Mouse (Mus musculus) midbrain, embryonic 15.5 days (tissue): ENCODE results near the gene Mertk. TPM values are rescaled to one million over a fixed set of nuclear protein-coding genes. Genes with fewer than 3 reads are reported as not detected.

Experiments
- ATAC-seq: fragments of 200-750 bp; cut with Nextera tagmentation; replicated peaks from 2 replicates; pipeline ENCODE4 v1.8.0; 2017; ENCODE audit warnings: moderate TSS enrichment
- H3K27ac ChIP-seq: fragments of 300-500 bp; sonication (generic); 2 replicates; pipeline ENCODE4 v1.5.1; 2015; ENCODE audit warnings: mild to moderate bottlenecking, inconsistent platforms
- H3K27me3 ChIP-seq: fragments of 300-500 bp; sonication (generic); replicated peaks from 2 replicates; pipeline ENCODE4 v1.6.1; 2015; ENCODE audit warnings: inconsistent platforms
- H3K36me3 ChIP-seq: fragments of 300-500 bp; sonication (generic); replicated peaks from 2 replicates; pipeline ENCODE4 v1.6.1; 2015; ENCODE audit warnings: inconsistent platforms
- H3K4me1 ChIP-seq: fragments of 300-500 bp; sonication (generic); 2 replicates; pipeline ENCODE4 v1.6.1; 2015; ENCODE audit warnings: inconsistent platforms
- H3K4me2 ChIP-seq: fragments of 300-500 bp; sonication (generic); 2 replicates; pipeline ENCODE4 v1.6.1; 2015; ENCODE audit warnings: inconsistent platforms, mild to moderate bottlenecking, moderate library complexity
- H3K4me3 ChIP-seq: fragments of 300-500 bp; sonication (generic); 2 replicates; pipeline ENCODE4 v1.5.1; 2015; ENCODE audit warnings: mild to moderate bottlenecking, inconsistent platforms
- H3K9ac ChIP-seq: fragments of 300-500 bp; sonication (generic); 2 replicates; pipeline ENCODE4 v1.6.1; 2015; ENCODE audit warnings: mild to moderate bottlenecking, inconsistent platforms
- H3K9me3 ChIP-seq: fragments of 300-500 bp; sonication (generic); 2 replicates; pipeline ENCODE4 v1.6.1; 2016; ENCODE audit warnings: inconsistent platforms
- WGBS: fragments of 180-500 bp; shearing (Covaris S2); methylation state at CpG from one replicate; pipeline ENCODE4 v1.1.7; 2015; ENCODE audit warnings: mixed read lengths; 5-methylcytosine and 5-hydroxymethylcytosine counted together
- polyA plus RNA-seq: library from polyadenylated mRNA; unstranded; fragments of >200 nt; fragmentation: Nextera tagmentation; extraction: Ambion mirVana; gene quantifications from 2 replicates; pipeline ENCODE4 v1.2.1, GENCODE M21; 2015

Mertk gene
- polyA plus RNA-seq, 1 experiment from 2014 or later: 1.5 TPM

GRCm38 (mm10) chr2:128783660-128784345, 85.0 kb downstream of the Mertk start:
- Histone ChIP-seq H3K4me1 (no peaks in the 10 kb centered on the region), H3K27ac (no peak overlapping the region), H3K4me2 (no peak overlapping the region), H3K36me3 (no peaks in the 10 kb centered on the region), H3K9me3 (no peaks in the 10 kb centered on the region), H3K27me3 (no peaks in the 10 kb centered on the region), H3K4me3 (no peak overlapping the region), H3K9ac (no peak overlapping the region)
- ATAC-seq: no peak
- WGBS: 87% methylated on average over 10 of the region's 10 CpGs

- ATAC-seq: no peak
- Histone ChIP-seq H3K9ac (no peak overlapping the region), H3K36me3 (no peaks in the 10 kb centered on the region), H3K4me2 (no peak overlapping the region), H3K4me3 (no peak overlapping the region), H3K4me1 (no peaks in the 10 kb centered on the region), H3K27me3 (no peaks in the 10 kb centered on the region), H3K9me3 (no peaks in the 10 kb centered on the region), H3K27ac (no peak overlapping the region)
- WGBS: 95% methylated on average over 7 of the region's 7 CpGs
These were observed 86.1 kb downstream of the Mertk start for GRCm38 (mm10) chr2:128784814-128785213.

GRCm38 (mm10) chr2:128786341-128786740, 87.6 kb downstream of the Mertk start:
- 17% methylated on average over 5 of the region's 5 CpGs for WGBS
- no peak overlapping the region for H3K27ac ChIP-seq
- no peaks in the 10 kb centered on the region for H3K9me3 ChIP-seq

GRCm38 (mm10) chr2:128786795-128787194, 88.0 kb downstream of the Mertk start:
- whole genome bisulfite sequencing: 68% methylated on average over 1 of the region's 1 CpGs
- no peaks in the 10 kb centered on the region for H3K36me3 ChIP-seq
- H3K9me3 ChIP-seq: no peaks in the 10 kb centered on the region
- H3K27me3 ChIP-seq: no peaks in the 10 kb centered on the region
- no peak overlapping the region for H3K27ac ChIP-seq
- H3K4me1 ChIP-seq: no peaks in the 10 kb centered on the region
- no peak for ATAC-seq
- no peak overlapping the region for H3K9ac ChIP-seq
- H3K4me3 ChIP-seq: no peak overlapping the region
- no peak overlapping the region for H3K4me2 ChIP-seq

More at GRCm38 (mm10) chr2:128786341-128786740, 87.6 kb downstream of the Mertk start:
- Histone ChIP-seq H3K36me3 (no peaks in the 10 kb centered on the region), H3K27me3 (no peaks in the 10 kb centered on the region), H3K4me3 (no peak overlapping the region), H3K4me1 (no peaks in the 10 kb centered on the region), H3K9ac (no peak overlapping the region), H3K4me2 (no peak overlapping the region)
- no peak for ATAC-seq

- H3K9ac ChIP-seq: no peak overlapping the region
These were observed 89.0 kb downstream of the Mertk start for GRCm38 (mm10) chr2:128787805-128788204.

GRCm38 (mm10) chr2:128790875-128791614, 92.3 kb downstream of the Mertk start:
- Histone ChIP-seq H3K27ac (no peak overlapping the region), H3K9me3 (no peaks in the 10 kb centered on the region)
- no peak for ATAC-seq

More at GRCm38 (mm10) chr2:128787805-128788204, 89.0 kb downstream of the Mertk start:
- Histone ChIP-seq H3K36me3 (no peaks in the 10 kb centered on the region), H3K4me1 (no peaks in the 10 kb centered on the region), H3K27ac (no peak overlapping the region), H3K9me3 (no peaks in the 10 kb centered on the region), H3K27me3 (no peaks in the 10 kb centered on the region), H3K4me3 (no peak overlapping the region), H3K4me2 (no peak overlapping the region)
- no peak for ATAC-seq
- 94% methylated on average over 3 of the region's 3 CpGs for WGBS

GRCm38 (mm10) chr2:128793958-128794357, 95.2 kb downstream of the Mertk start:
- no peak overlapping the region for H3K9ac ChIP-seq
- H3K36me3 ChIP-seq: no peaks in the 10 kb centered on the region
- H3K4me2 ChIP-seq: no peak overlapping the region
- H3K4me1 ChIP-seq: no peaks in the 10 kb centered on the region
- no peak overlapping the region for H3K27ac ChIP-seq
- ATAC-seq: no peak
- no peaks in the 10 kb centered on the region for H3K27me3 ChIP-seq
- WGBS: 82% methylated on average over 6 of the region's 6 CpGs
- no peaks in the 10 kb centered on the region for H3K9me3 ChIP-seq
- no peak overlapping the region for H3K4me3 ChIP-seq

More at GRCm38 (mm10) chr2:128790875-128791614, 92.3 kb downstream of the Mertk start:
- H3K4me3 ChIP-seq: no peak overlapping the region
- no peaks in the 10 kb centered on the region for H3K36me3 ChIP-seq
- H3K9ac ChIP-seq: no peak overlapping the region
- H3K27me3 ChIP-seq: no peaks in the 10 kb centered on the region
- no peak overlapping the region for H3K4me2 ChIP-seq
- 90% methylated on average over 11 of the region's 11 CpGs for WGBS
- H3K4me1 ChIP-seq: no peaks in the 10 kb centered on the region

- no peak for ATAC-seq
- 83% methylated on average over 6 of the region's 6 CpGs for whole genome bisulfite sequencing
- no peak overlapping the region for H3K9ac ChIP-seq
- no peaks in the 10 kb centered on the region for H3K36me3 ChIP-seq
- H3K4me3 ChIP-seq: no peak overlapping the region
- no peaks in the 10 kb centered on the region for H3K9me3 ChIP-seq
- no peaks in the 10 kb centered on the region for H3K4me1 ChIP-seq
- H3K27me3 ChIP-seq: no peaks in the 10 kb centered on the region
- no peak overlapping the region for H3K4me2 ChIP-seq
- no peak overlapping the region for H3K27ac ChIP-seq
These were observed 97.7 kb downstream of the Mertk start for GRCm38 (mm10) chr2:128796463-128796862.

- no peaks in the 10 kb centered on the region for H3K4me1 ChIP-seq
- 92% methylated on average over 4 of the region's 4 CpGs for WGBS
- H3K36me3 ChIP-seq: no peaks in the 10 kb centered on the region
- H3K9ac ChIP-seq: no peak overlapping the region
- H3K4me3 ChIP-seq: no peak overlapping the region
- no peak overlapping the region for H3K4me2 ChIP-seq
- no peak overlapping the region for H3K27ac ChIP-seq
- no peaks in the 10 kb centered on the region for H3K27me3 ChIP-seq
- H3K9me3 ChIP-seq: no peaks in the 10 kb centered on the region
- ATAC-seq: no peak
These were observed 104.7 kb downstream of the Mertk start for GRCm38 (mm10) chr2:128803441-128803840.

- no peaks in the 10 kb centered on the region for H3K4me1 ChIP-seq
- H3K4me2 ChIP-seq: no peak overlapping the region
- H3K9me3 ChIP-seq: no peaks in the 10 kb centered on the region
- no peak overlapping the region for H3K9ac ChIP-seq
- no peak overlapping the region for H3K4me3 ChIP-seq
- no peaks in the 10 kb centered on the region for H3K36me3 ChIP-seq
- ATAC-seq: no peak
- 80% methylated on average over 4 of the region's 4 CpGs for WGBS
- no peak overlapping the region for H3K27ac ChIP-seq
- H3K27me3 ChIP-seq: no peaks in the 10 kb centered on the region
These were observed 106.6 kb downstream of the Mertk start for GRCm38 (mm10) chr2:128805341-128805740.

GRCm38 (mm10) chr2:128806561-128806960, 107.8 kb downstream of the Mertk start:
- Histone ChIP-seq H3K4me2 (no peak overlapping the region), H3K4me3 (no peak overlapping the region), H3K9ac (no peak overlapping the region), H3K9me3 (no peaks in the 10 kb centered on the region), H3K36me3 (no peaks in the 10 kb centered on the region), H3K4me1 (no peaks in the 10 kb centered on the region), H3K27ac (no peak overlapping the region), H3K27me3 (no peaks in the 10 kb centered on the region)
- no peak for ATAC-seq
- 75% methylated on average over 8 of the region's 8 CpGs for WGBS

GRCm38 (mm10) chr2:128812761-128813160, 114.0 kb downstream of the Mertk start:
- Histone ChIP-seq H3K27ac (no peak overlapping the region), H3K4me1 (peaks cover 4% of the 10 kb centered on the region), H3K9me3 (no peaks in the 10 kb centered on the region), H3K36me3 (no peaks in the 10 kb centered on the region), H3K4me3 (no peak overlapping the region), H3K4me2 (no peak overlapping the region), H3K9ac (no peak overlapping the region), H3K27me3 (no peaks in the 10 kb centered on the region)
- WGBS: 19% methylated on average over 2 of the region's 2 CpGs
- no peak for ATAC-seq

GRCm38 (mm10) chr2:128816311-128816710, 117.6 kb downstream of the Mertk start:
- no peak overlapping the region for H3K9ac ChIP-seq
- ATAC-seq: no peak
- WGBS: 75% methylated on average over 1 of the region's 1 CpGs
- H3K27ac ChIP-seq: no peak overlapping the region
- H3K4me3 ChIP-seq: no peak overlapping the region
- no peaks in the 10 kb centered on the region for H3K36me3 ChIP-seq
- H3K27me3 ChIP-seq: no peaks in the 10 kb centered on the region
- H3K4me1 ChIP-seq: peaks cover 19% of the 10 kb centered on the region
- H3K4me2 ChIP-seq: no peak overlapping the region
- no peaks in the 10 kb centered on the region for H3K9me3 ChIP-seq
